Mouse (Mus musculus): ENCODE measurements around the gene Bcan. TPM values are rescaled to one million over a fixed set of nuclear protein-coding genes. Genes with fewer than 3 reads are reported as not detected.

Gene Bcan
- polyA plus RNA-seq, 2 experiments: not detected

DNA sequence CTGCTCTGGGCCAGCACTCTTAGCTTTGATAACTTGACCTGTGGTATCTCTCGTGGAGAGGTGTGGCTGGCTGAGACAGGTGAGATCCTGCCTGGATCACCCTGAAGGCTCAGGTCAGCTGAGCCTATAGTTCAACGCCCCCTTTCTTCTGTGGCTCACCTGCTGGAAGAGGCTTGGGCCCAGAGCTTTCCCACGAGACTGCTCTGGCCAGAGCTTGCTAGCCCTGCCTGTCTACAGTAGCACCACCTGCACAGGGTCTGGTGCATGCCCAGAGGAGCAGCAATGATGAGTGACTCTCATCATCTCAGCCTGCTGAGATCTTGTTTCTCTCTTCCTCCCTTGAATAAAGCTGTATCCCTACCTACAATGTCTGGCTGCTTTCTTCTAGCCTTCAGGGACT is 19.9 kb downstream of the Bcan start:
- no peak overlapping the region for H3K27ac ChIP-seq
- no peak for ATAC-seq (ENCODE audit: insufficient read depth)
- H3K4me2 ChIP-seq (ENCODE audit: low read depth): no peak overlapping the region
- TF ChIP-seq EP300 (IDR thresholded peaks at IDR 0.05; ENCODE audit: low read depth) (no peak), CTCF (IDR thresholded peaks at IDR 0.05; ENCODE audit: low read depth) (no peak)
- H3K9me3 ChIP-seq (ENCODE audit: control insufficient read depth, low read length): no peaks in the 10 kb centered on the region
- no peak for DNase-seq (ENCODE audit: low read depth in 3 of 3, low spot score in 3 of 3)
- no peak overlapping the region for H3K9ac ChIP-seq (replicated peaks)
- WGBS (ENCODE audit: insufficient replicate concordance): 42% methylated on average over 3 of the region's 3 CpGs
- H3K4me1 ChIP-seq (replicated peaks; ENCODE audit: control insufficient read depth in 2 of 2, insufficient read depth in 2 of 2, low read length in 1 of 2): peaks cover 0 to 15% of the 10 kb centered on the region in 2 experiments; a peak in 1 of 4 replicates
- no peaks in the 10 kb centered on the region; the same call in 1 of the 2 replicates for H3K27me3 ChIP-seq (ENCODE audit: control insufficient read depth, insufficient read depth, low read length)
- H3K36me3 ChIP-seq (replicated peaks; ENCODE audit: control insufficient read depth, insufficient read depth, low read depth): no peaks in the 10 kb centered on the region
- H3K4me3 ChIP-seq (ENCODE audit: insufficient read depth in 1 of 2, low read depth in 2 of 2, low read length in 2 of 2): no peak overlapping the region

DNA sequence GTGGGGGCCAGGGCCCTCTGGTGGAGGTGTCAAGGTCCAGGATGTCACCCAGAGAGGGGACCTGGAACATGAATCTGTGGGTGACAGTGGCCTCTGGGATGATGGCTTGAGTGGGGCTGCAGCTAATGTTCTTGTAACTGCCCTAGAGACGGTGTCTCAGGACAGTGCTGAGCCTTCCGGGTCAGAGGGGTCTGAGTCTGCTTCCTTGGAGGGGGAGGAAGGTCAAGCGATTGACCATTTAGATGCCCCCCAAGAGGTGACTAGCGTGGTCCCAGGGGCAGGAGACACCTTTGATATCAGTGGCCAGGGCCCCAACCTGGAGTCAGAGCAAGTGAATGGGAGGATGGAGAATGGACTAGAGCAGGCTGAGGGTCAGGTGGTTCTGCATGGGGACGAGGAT is 20.5 kb downstream of the Bcan start:
- H3K27ac ChIP-seq: no peak overlapping the region
- no peaks in the 10 kb centered on the region for H3K9me3 ChIP-seq (ENCODE audit: control insufficient read depth, low read length)
- no peak overlapping the region for H3K4me2 ChIP-seq (ENCODE audit: low read depth)
- no peaks in the 10 kb centered on the region; the same call in 1 of the 2 replicates for H3K27me3 ChIP-seq (ENCODE audit: control insufficient read depth, insufficient read depth, low read length)
- no peak for TF ChIP-seq CTCF (IDR thresholded peaks at IDR 0.05; ENCODE audit: low read depth)
- TF ChIP-seq EP300 (IDR thresholded peaks at IDR 0.05; ENCODE audit: low read depth): no peak
- H3K36me3 ChIP-seq (replicated peaks; ENCODE audit: control insufficient read depth, insufficient read depth, low read depth): no peaks in the 10 kb centered on the region
- DNase-seq (ENCODE audit: low read depth in 3 of 3, low spot score in 3 of 3) (no peak), ATAC-seq (ENCODE audit: insufficient read depth) (no peak)
- no peak overlapping the region for H3K4me3 ChIP-seq (ENCODE audit: insufficient read depth in 1 of 2, low read depth in 2 of 2, low read length in 2 of 2)
- no peak overlapping the region for H3K9ac ChIP-seq (replicated peaks)
- 55% methylated on average over 5 of the region's 5 CpGs for WGBS (ENCODE audit: insufficient replicate concordance)
- H3K4me1 ChIP-seq (replicated peaks; ENCODE audit: control insufficient read depth in 2 of 2, insufficient read depth in 2 of 2, low read length in 1 of 2): peaks cover 0 to 15% of the 10 kb centered on the region in 2 experiments; a peak in 1 of 4 replicates

- no peak overlapping the region for H3K27ac ChIP-seq
- H3K4me1 ChIP-seq (replicated peaks; ENCODE audit: control insufficient read depth in 2 of 2, insufficient read depth in 2 of 2, low read length in 1 of 2): peaks cover 0 to 4% of the 10 kb centered on the region in 2 experiments; a peak in 1 of 4 replicates
- no peaks in the 10 kb centered on the region for H3K9me3 ChIP-seq (ENCODE audit: control insufficient read depth, low read length)
- no peak overlapping the region for H3K4me3 ChIP-seq (ENCODE audit: insufficient read depth in 1 of 2, low read depth in 2 of 2, low read length in 2 of 2)
- no peak overlapping the region for H3K9ac ChIP-seq (replicated peaks)
- no peak for TF ChIP-seq CTCF (IDR thresholded peaks at IDR 0.05; ENCODE audit: low read depth)
- TF ChIP-seq EP300 (IDR thresholded peaks at IDR 0.05; ENCODE audit: low read depth): no peak
- no peak overlapping the region for H3K4me2 ChIP-seq (ENCODE audit: low read depth)
- DNase-seq (ENCODE audit: low read depth in 3 of 3, low spot score in 3 of 3): no peak
- H3K36me3 ChIP-seq (replicated peaks; ENCODE audit: control insufficient read depth, insufficient read depth, low read depth): no peaks in the 10 kb centered on the region
- peaks cover 34% of the 10 kb centered on the region for H3K27me3 ChIP-seq (ENCODE audit: control insufficient read depth, insufficient read depth, low read length)
- no peak for ATAC-seq (ENCODE audit: insufficient read depth)
- WGBS (ENCODE audit: insufficient replicate concordance): 50% methylated on average over 12 of the region's 12 CpGs
Observed at GRCm38 (mm10) chr3:87974381-87974987, 25.5 kb downstream of the Bcan start.

DNA sequence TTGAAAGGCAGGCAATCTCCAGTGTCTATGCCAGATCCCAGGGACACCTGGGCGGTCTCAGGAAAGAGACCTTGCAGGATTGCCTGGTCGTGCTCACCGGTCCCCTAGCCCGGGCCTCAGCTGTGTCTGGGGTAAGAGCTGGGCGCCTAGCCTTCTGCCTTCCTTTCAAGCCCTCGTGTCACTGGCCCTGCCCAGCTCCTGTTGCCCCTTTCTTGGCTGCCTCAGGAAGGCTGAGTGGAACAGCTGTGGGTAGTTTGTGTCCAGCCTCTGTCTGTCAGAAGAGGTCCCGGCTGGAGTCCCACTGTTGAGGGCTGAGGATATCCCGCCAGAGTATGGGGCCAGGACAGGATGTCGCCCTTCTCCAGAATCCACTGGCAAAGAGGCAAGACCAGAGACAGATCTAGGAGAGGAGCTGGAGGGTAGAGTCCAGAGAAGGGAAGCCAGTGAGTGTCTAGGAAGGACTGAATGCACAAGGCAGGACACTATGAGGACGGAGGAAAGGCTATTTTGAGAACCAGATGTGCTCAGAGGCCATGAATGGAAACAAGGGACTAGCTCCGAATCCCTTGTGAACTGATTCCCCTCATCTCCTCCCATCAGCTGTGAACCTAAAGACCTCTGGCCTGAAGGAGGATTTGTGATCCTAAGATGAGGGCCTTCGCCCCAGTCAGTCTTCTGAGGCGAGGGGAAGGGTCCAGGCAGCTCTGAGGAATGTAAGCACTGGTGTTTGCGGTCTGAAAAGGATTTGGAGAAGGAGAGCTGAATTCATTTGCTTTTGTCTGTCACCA is 26.2 kb downstream of the Bcan start:
- H3K36me3 ChIP-seq (replicated peaks; ENCODE audit: control insufficient read depth, insufficient read depth, low read depth): no peaks in the 10 kb centered on the region
- H3K4me1 ChIP-seq (replicated peaks; ENCODE audit: control insufficient read depth in 2 of 2, insufficient read depth in 2 of 2, low read length in 1 of 2): peaks cover 0 to 4% of the 10 kb centered on the region in 2 experiments; a peak in 1 of 4 replicates
- H3K9ac ChIP-seq (replicated peaks): no peak overlapping the region
- TF ChIP-seq EP300 (IDR thresholded peaks at IDR 0.05; ENCODE audit: low read depth): no peak
- TF ChIP-seq CTCF (IDR thresholded peaks at IDR 0.05; ENCODE audit: low read depth): no peak
- ATAC-seq (ENCODE audit: insufficient read depth) (no peak), DNase-seq (ENCODE audit: low read depth in 3 of 3, low spot score in 3 of 3) (no peak)
- H3K4me2 ChIP-seq (ENCODE audit: low read depth): no peak overlapping the region
- 57% methylated on average over 14 of the region's 14 CpGs for WGBS (ENCODE audit: insufficient replicate concordance)
- H3K27ac ChIP-seq: no peak overlapping the region
- no peak overlapping the region for H3K4me3 ChIP-seq (ENCODE audit: insufficient read depth in 1 of 2, low read depth in 2 of 2, low read length in 2 of 2)
- H3K9me3 ChIP-seq (ENCODE audit: control insufficient read depth, low read length): no peaks in the 10 kb centered on the region
- H3K27me3 ChIP-seq (ENCODE audit: control insufficient read depth, insufficient read depth, low read length): peaks cover 34% of the 10 kb centered on the region

DNA sequence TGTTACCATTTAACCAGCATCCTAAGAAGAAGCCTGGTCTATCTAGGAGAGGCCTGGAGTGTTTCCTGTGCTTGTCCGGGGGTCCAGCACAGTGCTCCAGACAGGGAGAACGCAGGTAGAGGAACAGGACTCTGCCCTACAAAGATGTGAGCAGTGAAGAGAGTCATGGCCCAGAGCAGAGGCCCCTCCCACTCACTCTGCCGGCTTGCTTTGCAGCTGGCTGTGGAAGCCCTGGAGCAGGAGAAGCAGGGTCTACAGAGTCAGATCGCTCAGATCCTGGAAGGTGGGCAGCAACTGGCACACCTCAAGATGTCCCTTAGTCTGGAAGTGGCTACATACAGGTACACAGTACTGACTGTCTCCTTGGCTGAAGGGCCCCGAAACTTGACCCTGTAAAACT is 27.3 kb downstream of the Bcan start:
- no peak for TF ChIP-seq EP300 (IDR thresholded peaks at IDR 0.05; ENCODE audit: low read depth)
- TF ChIP-seq CTCF (IDR thresholded peaks at IDR 0.05; ENCODE audit: low read depth): no peak
- no peaks in the 10 kb centered on the region for H3K9me3 ChIP-seq (ENCODE audit: control insufficient read depth, low read length)
- H3K27me3 ChIP-seq (ENCODE audit: control insufficient read depth, insufficient read depth, low read length): peaks cover 34% of the 10 kb centered on the region
- H3K9ac ChIP-seq (replicated peaks): no peak overlapping the region
- peak overlapping the region; percentile 16 for H3K4me2 ChIP-seq (ENCODE audit: low read depth)
- WGBS (ENCODE audit: insufficient replicate concordance): 37% methylated on average over 5 of the region's 5 CpGs
- no peaks in the 10 kb centered on the region for H3K36me3 ChIP-seq (replicated peaks; ENCODE audit: control insufficient read depth, insufficient read depth, low read depth)
- H3K4me3 ChIP-seq (ENCODE audit: insufficient read depth in 1 of 2, low read depth in 2 of 2, low read length in 2 of 2): no peak overlapping the region
- DNase-seq (ENCODE audit: low read depth in 3 of 3, low spot score in 3 of 3): no peak
- peaks cover 0 to 4% of the 10 kb centered on the region in 2 experiments; a peak in 1 of 4 replicates for H3K4me1 ChIP-seq (replicated peaks; ENCODE audit: control insufficient read depth in 2 of 2, insufficient read depth in 2 of 2, low read length in 1 of 2)
- H3K27ac ChIP-seq: no peak overlapping the region
- ATAC-seq (ENCODE audit: insufficient read depth): no peak
